ENCODE assay signal across 16 mouse cellular contexts in the genomic region with DNA sequence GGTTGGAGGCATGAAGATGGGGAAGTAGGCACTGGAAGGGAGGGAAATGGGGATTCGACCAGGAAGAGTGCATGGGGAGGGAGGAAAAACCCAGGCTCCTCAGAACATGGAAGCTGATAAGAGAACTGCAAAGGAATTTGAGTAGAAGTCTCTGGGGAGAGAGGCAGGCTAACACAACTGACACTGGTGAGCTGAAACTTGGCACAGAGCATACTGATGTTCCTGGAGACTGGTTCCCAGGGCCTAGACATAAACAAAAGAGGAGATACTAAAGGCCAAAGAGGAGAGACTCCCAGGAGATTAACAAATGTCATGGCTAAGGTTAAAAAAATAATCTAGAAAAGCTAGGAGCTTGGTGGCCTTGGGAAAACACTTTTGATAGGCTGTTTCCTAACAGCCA.
DNase-seq lines count a peak whose midpoint lies in the region; ATAC-seq and TF ChIP-seq lines count a peak whose summit lies in the region.
"Had no signal": no experiment of that assay in that cellular context is flagged by ENCODE, and none has a peak within 500 bp of the region (broad histone marks: within the 10 kb centered on the region; RNA-seq: fewer than 3 reads in every experiment).

No protein-coding gene starts in this region.

- no peak for TF ChIP-seq CTCF in stomach, postnatal 0 days (IDR thresholded peaks at IDR 0.05; ENCODE audit: low read depth)

- no peak for ATAC-seq in stomach, postnatal 0 days (ENCODE audit: low FRiP score, low TSS enrichment)
- ATAC-seq: activated CD4-positive, CD25-positive, alpha-beta regulatory T cell, adult 4 months had no signal

- no peak overlapping the region for H3K4me2 ChIP-seq in stomach, postnatal 0 days (replicated peaks; ENCODE audit: low read depth)
- H3K4me2 ChIP-seq: hindbrain, embryonic 12.5 days; liver, embryonic 13.5 days had no signal

- H3K4me1 ChIP-seq in midbrain, embryonic 10.5 days = no peaks in the 10 kb centered on the region
- no peaks in the 10 kb centered on the region for H3K4me1 ChIP-seq in stomach, postnatal 0 days (replicated peaks; ENCODE audit: control insufficient read depth, insufficient read depth)
- H3K4me1 ChIP-seq: hindbrain, embryonic 12.5 days; liver, embryonic 13.5 days; megakaryocyte, embryonic 14.5 days had no signal

- intact Hi-C loops in heart, postnatal 14 days (cut with DNase I) = no loop called here

- no peaks in the 10 kb centered on the region for H3K9me3 ChIP-seq in midbrain, embryonic 10.5 days (replicated peaks)
- no peaks in the 10 kb centered on the region for H3K9me3 ChIP-seq in stomach, postnatal 0 days (ENCODE audit: control insufficient read depth, low read length)
- H3K9me3 ChIP-seq: hindbrain, embryonic 12.5 days; liver, embryonic 13.5 days; megakaryocyte, embryonic 14.5 days had no signal

- no peak for TF ChIP-seq EP300 in stomach, postnatal 0 days (optimal IDR thresholded peaks at IDR 0.05)

- no peak overlapping the region for H3K9ac ChIP-seq in stomach, postnatal 0 days (ENCODE audit: low read length)
- H3K9ac ChIP-seq: hindbrain, embryonic 12.5 days; liver, embryonic 13.5 days had no signal

- H3K4me3 ChIP-seq in midbrain, embryonic 10.5 days = no peak overlapping the region
- no peak overlapping the region for H3K4me3 ChIP-seq in stomach, postnatal 0 days (ENCODE audit: low read depth, low read length)
- H3K4me3 ChIP-seq: gastrocnemius, adult 2 months; hindbrain, embryonic 12.5 days; liver, embryonic 13.5 days; megakaryocyte, embryonic 14.5 days had no signal

- no peaks in the 10 kb centered on the region for H3K36me3 ChIP-seq in midbrain, embryonic 10.5 days
- H3K36me3 ChIP-seq in stomach, postnatal 0 days (ENCODE audit: control insufficient read depth, insufficient read depth, low read length) = no peaks in the 10 kb centered on the region
- H3K36me3 ChIP-seq: hindbrain, embryonic 12.5 days; liver, embryonic 13.5 days had no signal

- H3K27ac ChIP-seq in midbrain, embryonic 10.5 days (replicated peaks) = no peak overlapping the region
- H3K27ac ChIP-seq in stomach, postnatal 0 days (replicated peaks) = no peak overlapping the region
- H3K27ac ChIP-seq: gastrocnemius, adult 2 months; hindbrain, embryonic 12.5 days; liver, embryonic 13.5 days had no signal

- WGBS in midbrain, embryonic 10.5 days = 84% methylated on average over 1 of the region's 1 CpGs
- WGBS in stomach, postnatal 0 days = 62% methylated on average over 1 of the region's 1 CpGs

- DNase-seq in gastrocnemius, adult 18-20 months (ENCODE audit: low spot score) = peak; percentile 5
- no peak for DNase-seq in gastrocnemius, adult 8-10 months (ENCODE audit: low spot score in 2 of 2)
- peak; percentile 13 for DNase-seq in ovary, postnatal 36 days (ENCODE audit: low spot score)
- DNase-seq in ovary, postnatal 10 days (ENCODE audit: low spot score) = no peak
- peak; percentile 5 for DNase-seq in heart, postnatal 14 days
- DNase-seq in midbrain, embryonic 10.5 days (ENCODE audit: low spot score) = no peak
- DNase-seq in stomach, postnatal 0 days (ENCODE audit: low spot score) = no peak
- DNase-seq in urinary bladder, postnatal 25 days (ENCODE audit: low spot score) = no peak
- DNase-seq: cerebellum, adult 11-12 months; embryo, embryonic 11 days; gastrocnemius, adult 2 months; liver, embryonic 13.5 days; thymus, adult 2 months had no signal

- H3K27me3 ChIP-seq in midbrain, embryonic 10.5 days (ENCODE audit: low read depth, poor library complexity, severe bottlenecking) = no peaks in the 10 kb centered on the region
- H3K27me3 ChIP-seq in stomach, postnatal 0 days (ENCODE audit: control insufficient read depth, insufficient read depth, low read length) = no peaks in the 10 kb centered on the region
- H3K27me3 ChIP-seq: hindbrain, embryonic 12.5 days; liver, embryonic 13.5 days had no signal

Comparison
In these comparisons a context has a peak if more than half of its experiments do, and no peak if none do; other contexts are left out.
1. DNase-seq: peak in gastrocnemius, adult 18-20 months (single experiment), ovary, postnatal 36 days (single experiment) and heart, postnatal 14 days (2 of 2); none in gastrocnemius, adult 8-10 months (0 of 2), ovary, postnatal 10 days (single experiment), midbrain, embryonic 10.5 days (single experiment), stomach, postnatal 0 days (single experiment) and urinary bladder, postnatal 25 days (single experiment).